Mouse (Mus musculus): ENCODE measurements around the gene Mroh3. TPM values are rescaled to one million over a fixed set of nuclear protein-coding genes. Genes with fewer than 3 reads are reported as not detected.

The Mroh3 gene
- polyA plus RNA-seq, 1 experiment from 2014 or later, result 0.91 TPM

DNA sequence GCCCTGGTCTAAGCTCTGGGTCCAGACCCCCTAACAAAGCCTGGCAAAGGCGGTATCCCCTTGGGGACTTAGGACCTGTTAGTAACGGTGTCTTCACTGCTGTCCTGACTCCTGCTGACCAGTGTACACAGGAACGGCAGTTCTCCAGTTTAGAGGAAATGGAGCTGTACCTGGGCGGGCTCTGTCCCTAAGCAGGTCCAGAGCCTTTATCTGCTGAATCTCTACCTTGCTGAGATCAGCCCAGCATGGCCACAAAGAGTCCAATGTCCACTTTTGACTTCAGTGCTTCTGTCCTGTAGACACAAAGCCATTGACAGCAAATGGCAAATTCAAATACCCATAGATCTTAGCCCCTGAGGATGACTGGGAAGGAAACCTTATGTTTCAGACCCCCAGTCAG, 55.7 kb downstream of the Mroh3 start:
- no peak for DNase-seq (ENCODE audit: low read depth, low spot score)
- POLR2A ChIA-PET, result no interaction called here
- CTCF ChIA-PET, result no interaction called here
- no peak for TF ChIP-seq CTCF (IDR thresholded peaks at IDR 0.05)
- in situ Hi-C loops (cut with MboI; ENCODE audit: low pct_unique_long_range_greater_than_20kb), result no loop called here
- ATAC-seq, result no peak
- no peaks in the 10 kb centered on the region for H3K27me3 ChIP-seq

DNA sequence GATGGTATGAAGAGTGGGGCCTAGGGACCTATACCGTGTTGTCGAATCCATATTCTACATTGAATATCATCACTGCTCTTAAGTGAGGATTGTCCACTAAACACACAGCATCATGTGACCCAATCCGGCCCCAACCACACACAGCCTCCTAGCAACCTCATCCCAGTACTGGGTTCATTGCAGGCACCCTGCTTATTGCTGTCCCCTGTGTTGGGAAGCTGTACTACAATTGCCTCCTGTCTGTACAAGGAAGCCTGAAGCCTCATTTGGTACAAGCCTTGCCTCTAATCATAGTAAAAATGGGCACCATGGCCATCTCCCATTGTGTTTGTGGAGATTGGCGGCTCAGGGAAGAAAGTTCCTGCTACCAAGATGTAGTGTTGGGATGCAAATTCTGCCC, 56.3 kb downstream of the Mroh3 start:
- TF ChIP-seq CTCF (IDR thresholded peaks at IDR 0.05), result no peak
- CTCF ChIA-PET, result interaction anchor here (1.2 kb wide), 1 partner anchor 20 kb away, joined by 3 read pairs; no protein-coding TSS in a partner anchor
- POLR2A ChIA-PET, result no interaction called here
- DNase-seq (ENCODE audit: low read depth, low spot score) (no peak), ATAC-seq (no peak)
- H3K27me3 ChIP-seq, result no peaks in the 10 kb centered on the region
- in situ Hi-C loops (cut with MboI; ENCODE audit: low pct_unique_long_range_greater_than_20kb), result no loop called here

- no peak for TF ChIP-seq CTCF (IDR thresholded peaks at IDR 0.05)
- no peaks in the 10 kb centered on the region for H3K27me3 ChIP-seq
- CTCF ChIA-PET, result no interaction called here
- in situ Hi-C loops (cut with MboI; ENCODE audit: low pct_unique_long_range_greater_than_20kb), result no loop called here
- POLR2A ChIA-PET, result interaction anchor here (0.6 kb wide), 1 partner anchor 21 kb away, joined by 3 read pairs; no protein-coding TSS in a partner anchor
- ATAC-seq (no peak), DNase-seq (ENCODE audit: low read depth, low spot score) (no peak)
Observed at GRCm38 (mm10) chr1:136151371-136151770, 61.3 kb downstream of the Mroh3 start.

- no peaks in the 10 kb centered on the region for H3K27me3 ChIP-seq
- CTCF ChIA-PET, result interaction anchor here (1.4 kb wide), 1 partner anchor 21 kb away, joined by 3 read pairs; no protein-coding TSS in a partner anchor
Observed at GRCm38 (mm10) chr1:136149702-136150101, 62.9 kb downstream of the Mroh3 start.

DNA sequence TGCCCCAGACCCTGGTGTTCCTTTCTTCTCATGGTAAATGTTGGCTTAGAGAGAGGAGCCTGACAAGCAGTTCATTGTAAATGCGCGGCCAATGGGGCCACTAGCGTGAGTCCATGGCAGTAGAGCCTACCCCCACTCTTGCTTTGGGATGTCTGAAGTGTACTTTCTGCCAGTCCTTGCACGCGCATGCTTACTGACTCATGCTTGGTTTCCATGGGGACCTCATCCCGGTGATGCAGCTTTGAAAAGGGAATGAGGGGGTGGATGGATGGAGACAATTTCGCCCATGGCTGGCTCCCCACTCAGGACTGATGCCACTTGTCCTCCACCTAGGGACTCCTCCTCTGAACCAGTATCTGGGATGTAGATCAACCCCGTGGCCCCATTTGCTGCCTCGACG, 69.1 kb downstream of the Mroh3 start:
- ChIA-PET POLR2A (no interaction called here), CTCF (interaction anchor here (2.6 kb wide), 1 partner anchor 27 kb away, joined by 8 read pairs; no protein-coding TSS in a partner anchor)
- TF ChIP-seq CTCF (IDR thresholded peaks at IDR 0.05), result no peak
- ATAC-seq (no peak), DNase-seq (ENCODE audit: low read depth, low spot score) (no peak)
- in situ Hi-C loops (cut with MboI; ENCODE audit: low pct_unique_long_range_greater_than_20kb), result loop anchor here (25.0 kb wide), 1 partner anchor 544 kb away; no protein-coding TSS in a partner anchor
- H3K27me3 ChIP-seq, result no peaks in the 10 kb centered on the region

More at GRCm38 (mm10) chr1:136149702-136150101, 62.9 kb downstream of the Mroh3 start:
- no peak for DNase-seq (ENCODE audit: low read depth, low spot score)
- POLR2A ChIA-PET, result no interaction called here
- no peak for TF ChIP-seq CTCF (IDR thresholded peaks at IDR 0.05)
- no peak for ATAC-seq
- in situ Hi-C loops (cut with MboI; ENCODE audit: low pct_unique_long_range_greater_than_20kb), result loop anchor here (25.0 kb wide), 1 partner anchor 538 kb away; no protein-coding TSS in a partner anchor

DNA sequence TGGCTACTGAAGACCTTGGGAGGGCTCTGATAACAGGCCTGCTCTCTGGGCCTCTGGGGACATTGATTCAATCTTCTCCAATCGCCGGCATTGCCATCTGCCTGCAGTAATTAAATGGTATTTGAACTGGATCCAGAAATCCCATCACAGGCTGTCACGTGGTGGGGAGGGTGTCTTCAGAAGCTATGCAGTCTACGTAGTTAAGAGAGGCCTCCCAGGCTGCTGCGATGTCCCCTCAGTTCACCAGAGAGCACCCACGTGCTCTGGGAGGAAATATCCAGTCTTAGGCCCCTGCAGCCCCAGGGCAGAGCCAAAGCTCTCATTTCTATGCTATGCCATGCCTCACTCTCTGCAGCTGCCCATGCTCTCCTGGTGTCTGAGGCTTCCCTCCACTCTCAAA, 70.3 kb downstream of the Mroh3 start:
- DNase-seq (ENCODE audit: low read depth, low spot score) (no peak), ATAC-seq (no peak)
- no peaks in the 10 kb centered on the region for H3K27me3 ChIP-seq
- in situ Hi-C loops (cut with MboI; ENCODE audit: low pct_unique_long_range_greater_than_20kb), result loop anchor here (25.0 kb wide), 1 partner anchor 545 kb away; no protein-coding TSS in a partner anchor
- ChIA-PET CTCF (interaction anchor here (2.0 to 2.6 kb wide), 2 partner anchors 14 to 28 kb away, joined by 8 to 9 read pairs; no protein-coding TSS in a partner anchor), POLR2A (interaction anchor here (0.5 to 1.7 kb wide), 2 partner anchors 13 to 332 kb away, joined by 4 to 6 read pairs; no protein-coding TSS in a partner anchor)
- no peak for TF ChIP-seq CTCF (IDR thresholded peaks at IDR 0.05)

DNA sequence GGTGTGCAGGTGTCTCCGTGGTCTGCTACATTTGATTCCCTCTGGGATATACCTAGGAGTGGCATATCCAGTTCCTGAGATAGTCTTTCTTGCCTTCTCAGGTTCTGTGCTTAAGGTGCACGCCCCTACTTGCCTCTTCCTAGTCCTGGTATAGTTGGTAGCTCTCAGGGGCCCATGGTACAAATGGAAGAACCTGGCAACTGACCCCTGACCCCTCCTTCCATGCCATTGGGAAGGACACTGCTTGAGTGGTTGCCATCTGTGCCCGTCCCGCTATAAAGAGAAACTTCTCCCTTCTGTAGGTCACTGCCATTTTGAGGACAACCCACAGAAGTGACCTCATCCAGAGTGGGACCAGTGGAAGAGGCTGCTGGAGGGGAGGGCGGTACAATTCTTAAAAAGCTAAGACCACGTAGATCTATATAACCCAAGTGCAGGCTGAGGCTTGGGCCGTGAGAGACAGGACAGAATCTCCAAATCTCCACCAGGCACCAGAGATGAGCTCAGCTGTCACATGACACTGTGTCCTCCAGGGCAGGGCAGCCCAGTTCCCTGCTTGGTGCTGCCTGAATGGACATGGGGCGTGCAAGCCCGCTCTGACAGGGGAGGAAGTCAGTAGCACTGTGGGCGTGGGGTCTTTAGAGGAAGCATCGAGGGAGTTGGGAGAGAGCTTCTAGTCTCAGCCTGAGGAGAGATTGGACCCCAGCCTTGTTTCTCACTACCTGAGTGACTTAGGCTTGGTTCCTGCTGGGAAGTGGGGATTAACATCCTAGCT, 71.3 kb downstream of the Mroh3 start:
- ATAC-seq, result no peak
- DNase-seq (ENCODE audit: low read depth, low spot score), result no peak
- H3K27me3 ChIP-seq, result no peaks in the 10 kb centered on the region
- in situ Hi-C loops (cut with MboI; ENCODE audit: low pct_unique_long_range_greater_than_20kb), result loop anchor here (25.0 kb wide), 1 partner anchor 546 kb away; no protein-coding TSS in a partner anchor
- TF ChIP-seq CTCF (IDR thresholded peaks at IDR 0.05), result no peak
- ChIA-PET POLR2A (interaction anchor here (1.7 kb wide), 1 partner anchor 12 kb away, joined by 4 read pairs; no protein-coding TSS in a partner anchor), CTCF (interaction anchor here (2.0 kb wide), 1 partner anchor 13 kb away, joined by 9 read pairs; no protein-coding TSS in a partner anchor)

DNA sequence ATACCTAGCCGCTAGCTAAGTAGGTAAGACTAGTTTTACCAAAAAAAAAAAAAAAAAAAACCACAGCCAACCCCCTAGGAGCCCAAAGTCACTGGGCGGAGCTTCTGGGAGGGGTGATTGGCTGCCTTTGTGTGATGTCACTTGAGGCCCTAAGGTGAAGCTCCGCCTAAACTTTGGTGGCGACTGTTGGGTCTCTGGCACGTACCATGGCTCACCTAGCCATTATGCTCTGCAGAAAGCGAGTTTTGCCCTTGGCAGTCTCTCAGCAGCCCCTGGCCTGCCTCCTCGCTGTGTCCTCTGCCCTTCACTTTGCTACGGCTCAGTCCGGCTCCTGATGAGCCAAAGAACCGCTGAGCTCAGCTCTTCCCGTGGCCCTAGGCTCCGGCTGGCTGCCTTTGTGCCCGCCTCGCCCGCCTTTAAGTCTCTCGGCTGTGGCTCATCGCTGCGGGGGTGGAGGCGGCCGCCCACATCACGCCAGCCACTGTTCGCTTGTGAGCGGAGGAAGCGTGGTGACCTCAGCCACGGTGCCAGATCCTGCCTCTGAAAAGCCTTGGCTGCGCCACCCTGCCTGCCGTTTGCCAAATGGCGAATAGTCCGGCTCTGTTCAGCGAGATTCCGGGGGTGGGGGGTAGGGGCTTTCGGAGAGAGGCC, 72.5 kb downstream of the Mroh3 start:
- no peak for TF ChIP-seq CTCF (IDR thresholded peaks at IDR 0.05)
- DNase-seq (ENCODE audit: low read depth, low spot score) (no peak), ATAC-seq (peak; percentile 83)
- CTCF ChIA-PET, result interaction anchor here (2.0 kb wide), 1 partner anchor 12 kb away, joined by 9 read pairs; no protein-coding TSS in a partner anchor
- POLR2A ChIA-PET, result interaction anchor here (1.3 kb wide), 1 partner anchor 15 kb away, joined by 4 read pairs; no protein-coding TSS in a partner anchor
- in situ Hi-C loops (cut with MboI; ENCODE audit: low pct_unique_long_range_greater_than_20kb), result loop anchor here (25.0 kb wide), 1 partner anchor 547 kb away; no protein-coding TSS in a partner anchor
- no peaks in the 10 kb centered on the region for H3K27me3 ChIP-seq

GRCm38 (mm10) chr1:136138191-136138830, 74.3 kb downstream of the Mroh3 start:
- DNase-seq (ENCODE audit: low read depth, low spot score), result no peak
- CTCF ChIA-PET, result interaction anchor here (0.9 kb wide), 1 partner anchor 144 kb away, joined by 3 read pairs; no protein-coding TSS in a partner anchor
- in situ Hi-C loops (cut with MboI; ENCODE audit: low pct_unique_long_range_greater_than_20kb), result loop anchor here (25.0 kb wide), 1 partner anchor 549 kb away; no protein-coding TSS in a partner anchor
- POLR2A ChIA-PET, result no interaction called here
- no peaks in the 10 kb centered on the region for H3K27me3 ChIP-seq
- no peak for TF ChIP-seq CTCF (IDR thresholded peaks at IDR 0.05)
- ATAC-seq, result no peak

GRCm38 (mm10) chr1:136137575-136137974, 75.1 kb downstream of the Mroh3 start:
- no peaks in the 10 kb centered on the region for H3K27me3 ChIP-seq
- ATAC-seq, result no peak
- in situ Hi-C loops (cut with MboI; ENCODE audit: low pct_unique_long_range_greater_than_20kb), result loop anchor here (25.0 kb wide), 1 partner anchor 550 kb away; no protein-coding TSS in a partner anchor
- no peak for DNase-seq (ENCODE audit: low read depth, low spot score)
- no peak for TF ChIP-seq CTCF (IDR thresholded peaks at IDR 0.05)
- POLR2A ChIA-PET, result no interaction called here
- CTCF ChIA-PET, result no interaction called here
